ENCODE assay signal across 8 mouse cellular contexts in genomic region chr11:103649301-103649982, GRCm38 (mm10). TPM values are rescaled to one million over a fixed set of nuclear protein-coding genes. Genes with fewer than 3 reads are reported as not detected.
DNase-seq lines count a peak whose midpoint lies in the region; ATAC-seq and TF ChIP-seq lines count a peak whose summit lies in the region.

TSS of gene Rprml (plus strand) at chr11:103649570.

- peak within 1 kb of the TSS; percentile 82 for H3K4me2 ChIP-seq in embryonic facial prominence, embryonic 13.5 days
- H3K4me2 ChIP-seq in intestine, embryonic 14.5 days (ENCODE audit: low read length): peak within 1 kb of the TSS; percentile 56
- peak within 1 kb of the TSS; percentile 11; the same call in 1 of the 2 replicates for H3K4me2 ChIP-seq in liver, embryonic 14.5 days (ENCODE audit: low read depth)

- peaks cover 24% of the 10 kb centered on the region for H3K4me1 ChIP-seq in embryonic facial prominence, embryonic 13.5 days
- no peaks in the 10 kb centered on the region for H3K4me1 ChIP-seq in intestine, embryonic 14.5 days (replicated peaks; ENCODE audit: control insufficient read depth, insufficient read depth, low read length)
- no peaks in the 10 kb centered on the region for H3K4me1 ChIP-seq in liver, embryonic 14.5 days (replicated peaks; ENCODE audit: control insufficient read depth in 2 of 2, insufficient read depth in 2 of 2, low read length in 1 of 2)

- H3K4me3 ChIP-seq in embryonic facial prominence, embryonic 13.5 days: peak within 1 kb of the TSS; percentile 47
- peak within 1 kb of the TSS; percentile 33 for H3K4me3 ChIP-seq in intestine, embryonic 14.5 days (ENCODE audit: low read depth, low read length)
- no peak within 1 kb of the TSS for H3K4me3 ChIP-seq in liver, embryonic 14.5 days (ENCODE audit: insufficient read depth in 1 of 2, low read depth in 2 of 2, low read length in 2 of 2)

- H3K36me3 ChIP-seq in embryonic facial prominence, embryonic 13.5 days: no peaks in the 10 kb centered on the region
- no peaks in the 10 kb centered on the region for H3K36me3 ChIP-seq in intestine, embryonic 14.5 days (ENCODE audit: control insufficient read depth, insufficient read depth, low read length)
- no peaks in the 10 kb centered on the region for H3K36me3 ChIP-seq in liver, embryonic 14.5 days (replicated peaks; ENCODE audit: control insufficient read depth, insufficient read depth, low read depth)

- peak within 1 kb of the TSS; percentile 63 for H3K9ac ChIP-seq in embryonic facial prominence, embryonic 13.5 days
- no peak within 1 kb of the TSS for H3K9ac ChIP-seq in intestine, embryonic 14.5 days (ENCODE audit: low read length)
- H3K9ac ChIP-seq in liver, embryonic 14.5 days (replicated peaks): no peak within 1 kb of the TSS

- H3K9me3 ChIP-seq in embryonic facial prominence, embryonic 13.5 days: no peaks in the 10 kb centered on the region
- H3K9me3 ChIP-seq in intestine, embryonic 14.5 days (ENCODE audit: control insufficient read depth, low read length): no peaks in the 10 kb centered on the region
- no peaks in the 10 kb centered on the region for H3K9me3 ChIP-seq in liver, embryonic 14.5 days (ENCODE audit: control insufficient read depth, low read length)

- no peak for ATAC-seq in cerebellum, adult (ENCODE audit: insufficient number of reproducible peaks, low FRiP score, low TSS enrichment)
- no peak for ATAC-seq in embryonic facial prominence, embryonic 13.5 days (ENCODE audit: insufficient number of reproducible peaks, insufficient read depth, low FRiP score, low TSS enrichment, low read depth)
- ATAC-seq in intestine, embryonic 14.5 days (replicated peaks; ENCODE audit: low FRiP score, low TSS enrichment, low read depth): no peak
- ATAC-seq in liver, embryonic 14.5 days (ENCODE audit: insufficient read depth): no peak

- DNase-seq in cerebellum, adult 11-12 months: peak; percentile 39
- peak; percentile 15 for DNase-seq in CD4-positive helper T cell, adult 2 months (ENCODE audit: low read depth, low spot score)
- peak; percentile 59 for DNase-seq in intestine, embryonic 14.5 days (ENCODE audit: low spot score)
- DNase-seq in liver, embryonic 14.5 days (ENCODE audit: low read depth in 3 of 3, low spot score in 3 of 3): no peak
- DNase-seq in right cerebral cortex, postnatal 4 days: peak; percentile 62
- DNase-seq in spleen, postnatal 36 days (ENCODE audit: low spot score in 2 of 2): no peak

- under 1% methylated on average over 71 of the region's 71 CpGs for WGBS in embryonic facial prominence, embryonic 13.5 days
- WGBS in intestine, embryonic 14.5 days: 1% methylated on average over 67 of the region's 71 CpGs
- WGBS in liver, embryonic 14.5 days (ENCODE audit: insufficient replicate concordance): 2% methylated on average over 66 of the region's 71 CpGs

- no peak within 1 kb of the TSS for H3K27ac ChIP-seq in embryonic facial prominence, embryonic 13.5 days
- H3K27ac ChIP-seq in intestine, embryonic 14.5 days (ENCODE audit: low read depth): no peak within 1 kb of the TSS
- no peak within 1 kb of the TSS for H3K27ac ChIP-seq in liver, embryonic 14.5 days

- no peak for TF ChIP-seq CTCF in liver, embryonic 14.5 days (IDR thresholded peaks at IDR 0.05; ENCODE audit: low read depth)

- H3K27me3 ChIP-seq in embryonic facial prominence, embryonic 13.5 days: peaks cover 91% of the 10 kb centered on the region
- H3K27me3 ChIP-seq in intestine, embryonic 14.5 days (replicated peaks; ENCODE audit: control insufficient read depth, insufficient read depth, low read length): peaks cover 75% of the 10 kb centered on the region
- H3K27me3 ChIP-seq in liver, embryonic 14.5 days (ENCODE audit: control insufficient read depth, insufficient read depth, low read length): peaks cover 42% of the 10 kb centered on the region

- TF ChIP-seq EP300 in liver, embryonic 14.5 days (IDR thresholded peaks at IDR 0.05; ENCODE audit: low read depth): no peak

RNA-seq across cellular contexts. Expression of gene Rprml, which starts in this region (rescaled TPM):
- polyA plus RNA-seq in embryonic facial prominence, embryonic 13.5 days (2015; fragmentation: Nextera tagmentation; extraction: Ambion mirVana): 1.2 and 2.3 TPM in 2 replicates
- polyA plus RNA-seq in intestine, embryonic 14.5 days (2014; fragmentation: Nextera tagmentation; extraction: Ambion mirVana): not detected in 2 replicates
- not detected in 2 replicates for polyA plus RNA-seq in liver, embryonic 14.5 days (2012; rRNA removed)
- polyA plus RNA-seq in liver, embryonic 14.5 days (2014; fragmentation: Nextera tagmentation; extraction: Ambion mirVana): not detected in 2 replicates

Comparison
In these comparisons a context has a peak if more than half of its experiments do, and no peak if none do; other contexts are left out.
1. Peak in DNase-seq, H3K4me3 ChIP-seq and H3K4me2 ChIP-seq in intestine, embryonic 14.5 days; RNA of the gene not detected or under 1 TPM.
2. DNase-seq: peak in cerebellum, adult 11-12 months (single experiment), CD4-positive helper T cell, adult 2 months (single experiment) and right cerebral cortex, postnatal 4 days (single experiment); none in liver, embryonic 14.5 days (0 of 3) and spleen, postnatal 36 days (0 of 2).
3. H3K4me2 ChIP-seq: peak in every context shown above with its lines; median percentile 82 in embryonic facial prominence, embryonic 13.5 days; 56 in intestine, embryonic 14.5 days; 11 in liver, embryonic 14.5 days.